Mouse (Mus musculus): ENCODE results near the gene Vmn2r111.
"Not testable (repeated sequence)": the region's sequence is repeated elsewhere in the genome, so short reads cannot be mapped to it uniquely, and the experiment has no call there.

Vmn2r111 gene

DNA sequence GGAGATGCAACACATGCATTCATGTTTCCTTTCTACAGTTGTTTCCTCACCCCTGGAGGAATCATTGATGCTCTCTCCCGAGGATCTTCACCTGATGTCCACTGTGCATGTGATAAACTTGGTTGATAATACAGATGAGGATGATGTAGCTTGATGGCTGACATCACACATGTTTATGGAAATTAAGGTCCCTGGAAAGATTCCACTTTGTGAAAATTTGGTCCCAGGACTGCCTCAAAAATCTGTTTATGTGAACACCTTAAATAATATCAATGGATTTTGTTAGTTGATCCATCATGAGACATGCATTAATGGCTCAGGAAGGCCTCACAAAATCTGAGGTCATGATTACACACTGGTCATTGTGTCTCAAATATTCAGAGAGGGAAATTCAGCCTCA, at the start of gene Vmn2r111:
Gene Vmn2r111, minus strand, starts transcription at position 101 of the 400 bp plus-strand sequence.
- DNase-seq, result not testable (repeated sequence)

GRCm38 (mm10) chr17:22600651-22601050, 27.4 kb upstream of the Vmn2r111 start, which contains the start of gene Vmn2r112:
Gene Vmn2r112 (plus strand): TSS chr17:22600951.
- DNase-seq, result not testable (repeated sequence)

GRCm38 (mm10) chr17:22520467-22520866, 52.8 kb downstream of the Vmn2r111 start:
- DNase-seq, result not testable (repeated sequence)

GRCm38 (mm10) chr17:22520037-22520436, 53.2 kb downstream of the Vmn2r111 start:
- not testable (repeated sequence) for DNase-seq

GRCm38 (mm10) chr17:22497120-22497519, 76.2 kb downstream of the Vmn2r111 start:
- DNase-seq, result no peak

All from cerebellum, postnatal 36 days (tissue).